Mouse (Mus musculus): ENCODE data around the gene Prrx1. TPM values are rescaled to one million over a fixed set of nuclear protein-coding genes. Genes with fewer than 3 reads are reported as not detected.

The Prrx1 gene
- total and polyA plus RNA-seq, 3 experiments = not detected

DNA sequence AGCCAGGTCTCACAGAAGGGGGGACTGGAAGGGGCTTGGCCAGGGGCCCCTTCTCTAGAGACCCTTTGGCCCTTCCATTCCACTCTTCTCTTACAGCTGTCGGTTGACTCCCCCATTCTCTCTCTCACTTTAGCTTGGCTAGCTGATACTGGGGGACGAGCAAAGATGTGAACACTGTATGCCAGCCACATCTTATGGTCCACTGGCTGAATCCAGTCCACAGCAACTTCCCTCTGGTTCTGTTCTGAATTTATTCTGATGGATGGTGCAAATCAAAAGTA is 32.7 kb downstream of the Prrx1 start (continued):
- TF ChIP-seq HCFC1 (IDR thresholded peaks at IDR 0.05; ENCODE audit: low read depth, low read length) = no peak

DNA sequence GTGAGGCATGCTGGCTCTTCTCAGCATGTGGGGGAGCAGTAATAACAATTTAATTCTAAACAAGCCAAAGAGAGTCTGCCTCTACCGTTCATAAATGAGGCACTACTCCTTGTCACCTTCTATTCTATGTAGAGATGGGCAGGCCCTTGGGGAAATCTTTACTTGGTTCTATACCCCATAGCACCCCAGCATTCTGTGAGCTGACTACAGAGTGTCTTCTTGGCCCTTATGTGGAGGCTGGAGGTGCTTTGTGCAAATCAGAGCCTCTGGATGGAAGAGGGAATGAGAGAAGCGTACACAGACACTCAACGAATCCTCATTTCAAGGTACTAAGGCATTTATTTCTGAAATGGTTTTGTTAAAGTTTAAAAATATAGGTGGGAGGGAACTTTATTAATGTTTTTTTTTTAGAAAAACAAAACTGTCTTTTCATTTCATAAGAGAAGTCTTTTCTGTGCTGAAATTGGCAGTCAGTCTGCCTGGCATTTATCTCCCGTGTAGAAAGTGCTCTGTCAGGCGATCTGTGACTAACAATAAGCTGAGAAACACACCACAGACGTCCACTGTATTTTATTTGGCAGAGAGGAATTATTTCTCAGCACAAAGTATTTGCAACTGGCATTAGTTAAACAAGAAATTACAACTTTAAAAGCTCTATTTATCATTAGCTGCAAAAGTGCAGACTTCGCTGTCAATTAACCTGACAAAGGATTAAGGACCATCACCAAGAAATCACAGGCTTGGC is 33.2 kb downstream of the Prrx1 start:
- TF ChIP-seq RCOR1 (IDR thresholded peaks at IDR 0.05; ENCODE audit: low read depth, low read length) (no peak), TBP (IDR thresholded peaks at IDR 0.05; ENCODE audit: low read depth, low read length) (no peak), CTCF (IDR thresholded peaks at IDR 0.05 in 2 of 3, conservative IDR thresholded peaks at IDR 0.05 in 1 of 3; ENCODE audit: control insufficient read depth in 1 of 3, insufficient read depth in 1 of 3, low read depth in 2 of 3, low read length in 3 of 3, poor library complexity in 1 of 3, severe bottlenecking in 1 of 3) (no peak), JUND (IDR thresholded peaks at IDR 0.05; ENCODE audit: low read depth, low read length) (no peak), POLR2A (IDR thresholded peaks at IDR 0.05; ENCODE audit: control insufficient read depth in 1 of 2, insufficient read depth in 1 of 2, low read depth in 1 of 2, low read length in 2 of 2, poor library complexity in 1 of 2) (no peak), KAT2A (conservative IDR thresholded peaks at IDR 0.05; ENCODE audit: low read depth, low read length) (no peak), MYC (IDR thresholded peaks at IDR 0.05; ENCODE audit: low read depth, low read length) (no peak), USF1 (IDR thresholded peaks at IDR 0.05; ENCODE audit: low read depth, low read length) (no peak), MAZ (IDR thresholded peaks at IDR 0.05; ENCODE audit: low read depth, low read length) (no peak), ZKSCAN1 (IDR thresholded peaks at IDR 0.05; ENCODE audit: low read depth, low read length) (no peak)
- Histone ChIP-seq H3K79me2 (ENCODE audit: control insufficient read depth, insufficient read depth, low read length, poor library complexity) (no peaks in the 10 kb centered on the region), H3K27me3 (ENCODE audit: control insufficient read depth in 1 of 2, insufficient read depth in 2 of 2, low read length in 2 of 2) (no peaks in the 10 kb centered on the region), H3K9ac (ENCODE audit: control insufficient read depth, low read depth, low read length, poor library complexity, severe bottlenecking) (no peak overlapping the region), H3K4me3 (ENCODE audit: control insufficient read depth in 1 of 2, insufficient read depth in 1 of 2, low read depth in 2 of 2, low read length in 2 of 2) (no peak overlapping the region), H3K27ac (ENCODE audit: control insufficient read depth, low read depth, low read length) (no peak overlapping the region), H3K4me1 (ENCODE audit: control insufficient read depth in 1 of 2, insufficient read depth in 2 of 2, low read length in 2 of 2) (no peaks in the 10 kb centered on the region), H3K9me3 (replicated peaks; ENCODE audit: insufficient read depth, low read length) (no peaks in the 10 kb centered on the region), H3K36me3 (ENCODE audit: control insufficient read depth in 1 of 2, insufficient read depth in 2 of 2, low read length in 2 of 2) (no peaks in the 10 kb centered on the region)
- no peak for DNase-seq (ENCODE audit: low read depth, low spot score)

DNA sequence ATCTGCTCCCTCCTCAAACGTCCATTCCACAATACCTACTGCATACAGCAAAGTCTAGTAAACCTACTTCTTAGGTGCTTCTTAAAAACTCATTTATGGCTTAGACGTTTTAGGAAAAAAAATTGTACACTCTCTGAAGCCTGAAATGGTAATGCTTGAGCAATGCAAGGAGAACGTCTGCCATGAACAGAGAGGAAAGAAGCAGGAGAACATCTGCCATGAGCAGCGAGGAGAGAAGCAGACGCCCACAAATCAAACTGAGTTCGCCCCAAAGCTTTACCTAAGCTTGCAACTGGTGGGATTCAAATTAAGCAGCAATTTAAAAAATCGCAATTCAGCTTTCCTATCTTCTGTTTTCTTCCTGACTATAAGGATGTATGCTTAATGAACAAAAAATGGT is 36.4 kb downstream of the Prrx1 start:
- TF ChIP-seq ZNF384 (IDR thresholded peaks at IDR 0.05; ENCODE audit: low read depth, low read length) (no peak), BHLHE40 (IDR thresholded peaks at IDR 0.05; ENCODE audit: borderline replicate concordance, low read depth, low read length) (no peak), POLR2A (IDR thresholded peaks at IDR 0.05; ENCODE audit: control insufficient read depth in 1 of 2, insufficient read depth in 1 of 2, low read depth in 1 of 2, low read length in 2 of 2, poor library complexity in 1 of 2) (no peak), POLR2AphosphoS2 (IDR thresholded peaks at IDR 0.05; ENCODE audit: low read length) (no peak), NELFE (IDR thresholded peaks at IDR 0.05; ENCODE audit: low read depth, low read length) (no peak)

More for the DNA sequence above, 36.4 kb downstream of the Prrx1 start:
- DNase-seq (ENCODE audit: low read depth, low spot score) = no peak
- no peak overlapping the region for H3K4me3 ChIP-seq (ENCODE audit: control insufficient read depth in 1 of 2, insufficient read depth in 1 of 2, low read depth in 2 of 2, low read length in 2 of 2)
- no peak overlapping the region for H3K27ac ChIP-seq (ENCODE audit: control insufficient read depth, low read depth, low read length)
- H3K9ac ChIP-seq (ENCODE audit: control insufficient read depth, low read depth, low read length, poor library complexity, severe bottlenecking) = no peak overlapping the region
- H3K9me3 ChIP-seq (replicated peaks; ENCODE audit: insufficient read depth, low read length) = no peaks in the 10 kb centered on the region
- H3K27me3 ChIP-seq (ENCODE audit: control insufficient read depth in 1 of 2, insufficient read depth in 2 of 2, low read length in 2 of 2) = no peaks in the 10 kb centered on the region; a peak in 1 of 4 replicates
- H3K4me1 ChIP-seq (ENCODE audit: control insufficient read depth in 1 of 2, insufficient read depth in 2 of 2, low read length in 2 of 2) = no peaks in the 10 kb centered on the region
- no peaks in the 10 kb centered on the region for H3K79me2 ChIP-seq (ENCODE audit: control insufficient read depth, insufficient read depth, low read length, poor library complexity)
- no peaks in the 10 kb centered on the region for H3K36me3 ChIP-seq (ENCODE audit: control insufficient read depth in 1 of 2, insufficient read depth in 2 of 2, low read length in 2 of 2)
